ENCODE assay signal across 8 mouse cellular contexts in genomic region chr13:54249007-54249406, GRCm38 (mm10). TPM values are rescaled to one million over a fixed set of nuclear protein-coding genes. Genes with fewer than 3 reads are reported as not detected.
A peak's percentile ranks its signal among the peaks of the same experiment; 100 is the strongest.
DNase-seq lines count a peak whose midpoint lies in the region; ATAC-seq and TF ChIP-seq lines count a peak whose summit lies in the region.

No protein-coding gene starts in this region.

- intact Hi-C loops in heart, postnatal 14 days (cut with DNase I): loop anchor here (10.0 kb wide), 1 partner anchor 376 kb away; the partner anchor contains the start of gene Faf2

- no peak overlapping the region for H3K9ac ChIP-seq in hindbrain, embryonic 11.5 days (ENCODE audit: low read depth, low read length)
- no peak overlapping the region for H3K9ac ChIP-seq in hindbrain, embryonic 14.5 days
- no peak overlapping the region for H3K9ac ChIP-seq in embryonic facial prominence, embryonic 11.5 days (replicated peaks; ENCODE audit: low read length)
- no peak overlapping the region for H3K9ac ChIP-seq in limb, embryonic 15.5 days
- no peak overlapping the region for H3K9ac ChIP-seq in forebrain, postnatal 0 days

- ATAC-seq in hindbrain, embryonic 11.5 days (ENCODE audit: low FRiP score): no peak
- ATAC-seq in hindbrain, embryonic 14.5 days (ENCODE audit: low FRiP score): no peak
- ATAC-seq in embryonic facial prominence, embryonic 11.5 days (replicated peaks; ENCODE audit: insufficient number of reproducible peaks, low FRiP score, low TSS enrichment, low read depth): no peak
- ATAC-seq in limb, embryonic 15.5 days (ENCODE audit: insufficient number of reproducible peaks, low FRiP score, low TSS enrichment, low read depth): peak; percentile 73
- no peak for ATAC-seq in forebrain, postnatal 0 days

- H3K9me3 ChIP-seq in hindbrain, embryonic 11.5 days (ENCODE audit: control insufficient read depth, low read length): no peaks in the 10 kb centered on the region
- no peaks in the 10 kb centered on the region for H3K9me3 ChIP-seq in hindbrain, embryonic 14.5 days (ENCODE audit: control insufficient read depth, low read length)
- no peaks in the 10 kb centered on the region for H3K9me3 ChIP-seq in embryonic facial prominence, embryonic 11.5 days (replicated peaks; ENCODE audit: control insufficient read depth, low read length)
- H3K9me3 ChIP-seq in limb, embryonic 15.5 days: no peaks in the 10 kb centered on the region
- no peaks in the 10 kb centered on the region for H3K9me3 ChIP-seq in forebrain, postnatal 0 days (ENCODE audit: low read length)

- H3K27me3 ChIP-seq in hindbrain, embryonic 11.5 days (ENCODE audit: control insufficient read depth, insufficient read depth, low read length): peaks cover 12% of the 10 kb centered on the region
- H3K27me3 ChIP-seq in hindbrain, embryonic 14.5 days (ENCODE audit: control insufficient read depth, insufficient read depth, low read length): no peaks in the 10 kb centered on the region
- no peaks in the 10 kb centered on the region for H3K27me3 ChIP-seq in embryonic facial prominence, embryonic 11.5 days (ENCODE audit: control insufficient read depth, insufficient read depth, low read length)
- H3K27me3 ChIP-seq in limb, embryonic 15.5 days: peaks cover 6% of the 10 kb centered on the region; the same call in 1 of the 2 replicates
- no peaks in the 10 kb centered on the region for H3K27me3 ChIP-seq in forebrain, postnatal 0 days (ENCODE audit: insufficient read depth, low read length)

- H3K4me1 ChIP-seq in hindbrain, embryonic 11.5 days (replicated peaks; ENCODE audit: control insufficient read depth, insufficient read depth, low read length): peaks cover 5% of the 10 kb centered on the region; the same call in 1 of the 2 replicates
- H3K4me1 ChIP-seq in hindbrain, embryonic 14.5 days (replicated peaks; ENCODE audit: control insufficient read depth, insufficient read depth, low read length): peaks cover 18% of the 10 kb centered on the region
- no peaks in the 10 kb centered on the region for H3K4me1 ChIP-seq in embryonic facial prominence, embryonic 11.5 days (ENCODE audit: control insufficient read depth, insufficient read depth, low read length)
- H3K4me1 ChIP-seq in limb, embryonic 15.5 days: peaks cover 15% of the 10 kb centered on the region
- H3K4me1 ChIP-seq in forebrain, postnatal 0 days (ENCODE audit: insufficient read depth): 0 out of 2 replicates have a peak, but pooled peaks cover 9% of the 10 kb centered on the region

- H3K4me2 ChIP-seq in hindbrain, embryonic 11.5 days (replicated peaks; ENCODE audit: low read depth, low read length): no peak overlapping the region
- H3K4me2 ChIP-seq in hindbrain, embryonic 14.5 days (replicated peaks): no peak overlapping the region
- no peak overlapping the region for H3K4me2 ChIP-seq in embryonic facial prominence, embryonic 11.5 days (ENCODE audit: low read depth, low read length)
- H3K4me2 ChIP-seq in limb, embryonic 15.5 days: no peak overlapping the region
- no peak overlapping the region for H3K4me2 ChIP-seq in forebrain, postnatal 0 days (ENCODE audit: low read depth)

- WGBS in hindbrain, embryonic 11.5 days: 66% methylated on average over 4 of the region's 4 CpGs
- 51% methylated on average over 4 of the region's 4 CpGs for WGBS in hindbrain, embryonic 14.5 days
- 13% methylated on average over 4 of the region's 4 CpGs for WGBS in embryonic facial prominence, embryonic 11.5 days
- 8% methylated on average over 4 of the region's 4 CpGs for WGBS in limb, embryonic 15.5 days
- 67% methylated on average over 4 of the region's 4 CpGs for WGBS in forebrain, postnatal 0 days

- no peak for TF ChIP-seq CTCF in forebrain, postnatal 0 days (IDR thresholded peaks at IDR 0.05; ENCODE audit: low read depth)

- no peaks in the 10 kb centered on the region for H3K36me3 ChIP-seq in hindbrain, embryonic 11.5 days (ENCODE audit: control insufficient read depth, insufficient read depth, low read length)
- H3K36me3 ChIP-seq in hindbrain, embryonic 14.5 days (replicated peaks; ENCODE audit: control insufficient read depth, insufficient read depth): no peaks in the 10 kb centered on the region
- no peaks in the 10 kb centered on the region for H3K36me3 ChIP-seq in embryonic facial prominence, embryonic 11.5 days (replicated peaks; ENCODE audit: control insufficient read depth, insufficient read depth, low read depth, low read length)
- H3K36me3 ChIP-seq in limb, embryonic 15.5 days: no peaks in the 10 kb centered on the region
- H3K36me3 ChIP-seq in forebrain, postnatal 0 days (ENCODE audit: insufficient read depth): no peaks in the 10 kb centered on the region

- H3K27ac ChIP-seq in hindbrain, embryonic 11.5 days (ENCODE audit: low read depth, low read length): no peak overlapping the region; the same call in 1 of the 2 replicates
- H3K27ac ChIP-seq in hindbrain, embryonic 14.5 days: no peak overlapping the region
- 0 out of 2 replicates have a peak overlapping the region, but pooled peaks have one; percentile 8 for H3K27ac ChIP-seq in embryonic facial prominence, embryonic 11.5 days (replicated peaks; ENCODE audit: low read depth, low read length)
- H3K27ac ChIP-seq in limb, embryonic 15.5 days: peak overlapping the region; percentile 6
- H3K27ac ChIP-seq in forebrain, postnatal 0 days (ENCODE audit: low read depth, low read length): no peak overlapping the region

- no peak overlapping the region for H3K4me3 ChIP-seq in hindbrain, embryonic 11.5 days (ENCODE audit: low read depth, low read length)
- no peak overlapping the region for H3K4me3 ChIP-seq in hindbrain, embryonic 14.5 days (replicated peaks; ENCODE audit: low read length)
- no peak overlapping the region for H3K4me3 ChIP-seq in embryonic facial prominence, embryonic 11.5 days (ENCODE audit: low read depth, low read length)
- H3K4me3 ChIP-seq in limb, embryonic 15.5 days: no peak overlapping the region
- no peak overlapping the region for H3K4me3 ChIP-seq in forebrain, postnatal 0 days (ENCODE audit: low read depth, low read length)

- DNase-seq in hindbrain, embryonic 11.5 days (ENCODE audit: low spot score): peak; percentile 33
- DNase-seq in hindbrain, embryonic 14.5 days (ENCODE audit: low spot score): no peak
- peak; percentile 40 for DNase-seq in embryonic facial prominence, embryonic 11.5 days (ENCODE audit: low spot score)
- peak; percentile 31 to 59 for DNase-seq in heart, postnatal 14 days
- no peak for DNase-seq in right cerebral cortex, postnatal 25 days
- DNase-seq in thymus, adult 18-20 months: no peak
- DNase-seq in forebrain, postnatal 0 days: no peak

RNA-seq across cellular contexts. Expression of gene Hrh2, which starts 57.1 kb away (rescaled TPM):
- polyA plus RNA-seq in hindbrain, embryonic 11.5 days (2014; fragmentation: Nextera tagmentation; extraction: Ambion mirVana): 0.24 TPM in 1 of 2 replicates, not detected in the other
- polyA plus RNA-seq in hindbrain, embryonic 14.5 days (2014; fragmentation: Nextera tagmentation; extraction: Ambion mirVana): 0.76 and 0.90 TPM in 2 replicates
- 0.06 and 0.07 TPM in 2 replicates for polyA plus RNA-seq in embryonic facial prominence, embryonic 11.5 days (2014; fragmentation: Nextera tagmentation; extraction: Ambion mirVana)
- total RNA-seq in heart, postnatal 14 days (2021): under 1 TPM; 0.07 to 0.10 TPM
- polyA plus RNA-seq in limb, embryonic 15.5 days (2015; fragmentation: Nextera tagmentation; extraction: Ambion mirVana): 0.10 TPM in 1 of 2 replicates, not detected in the other
- 2.2 and 2.5 TPM in 2 replicates for total RNA-seq in forebrain, postnatal 0 days (2014; rRNA removed)
- polyA plus RNA-seq in forebrain, postnatal 0 days (2015; fragmentation: Nextera tagmentation; extraction: Ambion mirVana): 0.80 and 1.3 TPM in 2 replicates

Comparison
In these comparisons a context has a peak if more than half of its experiments do, and no peak if none do; other contexts are left out.
1. DNase-seq: peak in hindbrain, embryonic 11.5 days (single experiment), embryonic facial prominence, embryonic 11.5 days (single experiment) and heart, postnatal 14 days (2 of 2); none in hindbrain, embryonic 14.5 days (single experiment), right cerebral cortex, postnatal 25 days (single experiment), thymus, adult 18-20 months (0 of 2) and forebrain, postnatal 0 days (single experiment).
2. H3K27ac ChIP-seq: peak in embryonic facial prominence, embryonic 11.5 days (single experiment) and limb, embryonic 15.5 days (single experiment); none in hindbrain, embryonic 11.5 days (single experiment), hindbrain, embryonic 14.5 days (single experiment) and forebrain, postnatal 0 days (single experiment).